Mouse (Mus musculus): ENCODE measurements around the gene Obscn. TPM values are rescaled to one million over a fixed set of nuclear protein-coding genes. Genes with fewer than 3 reads are reported as not detected.

Gene Obscn
- total and polyA plus RNA-seq, 3 experiments: 0.08 to 0.54 TPM; not detected in 1

DNA sequence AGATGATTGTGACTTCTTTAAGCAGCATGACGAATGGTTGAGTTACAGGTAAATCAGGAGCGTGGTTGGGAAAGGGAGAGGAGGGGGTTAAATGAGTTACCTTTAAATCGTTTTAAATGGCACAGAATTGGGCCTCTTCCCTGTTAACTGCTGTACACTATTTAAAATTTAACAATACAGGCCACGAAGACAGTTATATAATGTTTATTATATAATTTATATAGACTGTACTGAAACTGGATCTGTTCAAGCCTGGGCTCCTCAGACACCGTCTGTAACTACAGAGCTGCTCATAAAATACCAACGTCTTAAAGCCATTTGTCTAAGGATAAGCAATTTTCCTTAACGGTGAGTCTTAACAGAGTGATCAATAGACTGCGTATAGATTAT lies 180.3 kb downstream of the Obscn start:
- H3K27ac ChIP-seq (ENCODE audit: control insufficient read depth, low read depth, low read length): peak overlapping the region; percentile 92
- peak overlapping the region; percentile 82 for H3K9ac ChIP-seq (ENCODE audit: control insufficient read depth, low read depth, low read length, poor library complexity, severe bottlenecking)
- peaks cover 0 to 3% of the 10 kb centered on the region in 2 experiments; a peak in 2 of 4 replicates for H3K27me3 ChIP-seq (ENCODE audit: control insufficient read depth in 1 of 2, insufficient read depth in 2 of 2, low read length in 2 of 2)
- no peak for DNase-seq (ENCODE audit: low read depth, low spot score)
- no peaks in the 10 kb centered on the region for H3K9me3 ChIP-seq (replicated peaks; ENCODE audit: insufficient read depth, low read length)
- H3K79me2 ChIP-seq (ENCODE audit: control insufficient read depth, insufficient read depth, low read length, poor library complexity): peaks cover 11% of the 10 kb centered on the region
- TF ChIP-seq E2F4 (IDR thresholded peaks at IDR 0.05; ENCODE audit: borderline replicate concordance, low read depth, low read length): no peak
- TF ChIP-seq BHLHE40 (IDR thresholded peaks at IDR 0.05; ENCODE audit: borderline replicate concordance, low read depth, low read length): no peak
- TF ChIP-seq MAX (IDR thresholded peaks at IDR 0.05; ENCODE audit: low read length): no peak
- no peak for TF ChIP-seq CTCF (IDR thresholded peaks at IDR 0.05 in 2 of 3, conservative IDR thresholded peaks at IDR 0.05 in 1 of 3; ENCODE audit: control insufficient read depth in 1 of 3, insufficient read depth in 1 of 3, low read depth in 2 of 3, low read length in 3 of 3, poor library complexity in 1 of 3, severe bottlenecking in 1 of 3)
- no peak for TF ChIP-seq CHD1 (IDR thresholded peaks at IDR 0.05; ENCODE audit: low read depth, low read length)
- TF ChIP-seq MYB (IDR thresholded peaks at IDR 0.05; ENCODE audit: low read depth, low read length): no peak; the same call in 1 of the 2 replicates
- 0 out of 2 replicates have a peak, but pooled peaks have one; percentile 6 for TF ChIP-seq NELFE (IDR thresholded peaks at IDR 0.05; ENCODE audit: low read depth, low read length)
- H3K4me1 ChIP-seq (ENCODE audit: control insufficient read depth in 1 of 2, insufficient read depth in 2 of 2, low read length in 2 of 2): peaks cover 5 to 16% of the 10 kb centered on the region in 2 experiments; a peak in 3 of 4 replicates
- H3K4me3 ChIP-seq (ENCODE audit: control insufficient read depth in 1 of 2, insufficient read depth in 1 of 2, low read depth in 2 of 2, low read length in 2 of 2): peak overlapping the region; percentile 37 to 74
- H3K36me3 ChIP-seq (ENCODE audit: control insufficient read depth in 1 of 2, insufficient read depth in 2 of 2, low read length in 2 of 2): peaks cover 0 to 14% of the 10 kb centered on the region in 2 experiments; a peak in 2 of 4 replicates

DNA sequence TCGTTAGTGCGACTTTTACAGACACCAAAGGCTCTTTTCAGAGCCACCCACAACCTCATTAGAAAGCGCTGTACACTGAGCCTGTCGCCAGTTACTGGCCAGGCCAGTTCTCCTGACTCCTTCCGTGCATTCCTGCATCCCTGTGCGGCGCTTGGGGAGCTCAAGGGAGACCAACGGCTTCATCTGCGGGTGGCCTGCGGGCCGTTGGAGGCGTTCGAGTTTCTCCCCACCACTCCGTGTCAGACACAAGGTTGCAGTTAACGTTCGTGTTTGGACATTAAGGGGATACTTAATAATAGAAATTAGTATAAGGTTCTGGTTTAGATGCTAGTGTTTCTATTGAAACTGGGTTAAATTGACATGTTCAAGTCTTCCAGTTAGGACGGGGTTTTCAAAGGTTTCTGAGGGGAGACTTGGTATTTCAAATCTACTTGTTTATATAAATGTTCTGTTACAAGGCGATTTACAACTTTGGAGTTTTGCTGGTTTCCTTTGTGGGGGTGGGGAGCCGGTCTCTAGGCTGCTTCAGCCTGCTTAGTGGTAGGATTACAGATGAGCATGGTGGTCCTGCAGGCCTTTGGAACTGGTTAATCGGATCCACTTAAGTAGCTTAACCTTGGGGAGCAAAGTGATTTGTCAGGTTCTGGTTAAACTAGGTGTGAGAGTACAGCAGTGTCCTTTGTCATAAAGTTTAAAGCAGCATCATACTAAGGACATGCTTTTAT lies 180.9 kb downstream of the Obscn start:
- H3K27me3 ChIP-seq (ENCODE audit: control insufficient read depth in 1 of 2, insufficient read depth in 2 of 2, low read length in 2 of 2): peaks cover 0 to 3% of the 10 kb centered on the region in 2 experiments; a peak in 2 of 4 replicates
- peaks cover 5 to 16% of the 10 kb centered on the region in 2 experiments; a peak in 3 of 4 replicates for H3K4me1 ChIP-seq (ENCODE audit: control insufficient read depth in 1 of 2, insufficient read depth in 2 of 2, low read length in 2 of 2)
- peak overlapping the region; percentile 37 to 74 for H3K4me3 ChIP-seq (ENCODE audit: control insufficient read depth in 1 of 2, insufficient read depth in 1 of 2, low read depth in 2 of 2, low read length in 2 of 2)
- H3K36me3 ChIP-seq (ENCODE audit: control insufficient read depth in 1 of 2, insufficient read depth in 2 of 2, low read length in 2 of 2): peaks cover 0 to 14% of the 10 kb centered on the region in 2 experiments; a peak in 2 of 4 replicates
- H3K79me2 ChIP-seq (ENCODE audit: control insufficient read depth, insufficient read depth, low read length, poor library complexity): peaks cover 11% of the 10 kb centered on the region
- H3K9me3 ChIP-seq (replicated peaks; ENCODE audit: insufficient read depth, low read length): no peaks in the 10 kb centered on the region
- peak overlapping the region; percentile 92 for H3K27ac ChIP-seq (ENCODE audit: control insufficient read depth, low read depth, low read length)
- DNase-seq (ENCODE audit: low read depth, low spot score): peak; percentile 81
- H3K9ac ChIP-seq (ENCODE audit: control insufficient read depth, low read depth, low read length, poor library complexity, severe bottlenecking): peak overlapping the region; percentile 82
- TF ChIP-seq MEF2A (IDR thresholded peaks at IDR 0.05; ENCODE audit: extremely low read depth, insufficient replicate concordance, low read depth, low read length, poor library complexity, severe bottlenecking): no peak
- TF ChIP-seq MXI1 (IDR thresholded peaks at IDR 0.05; ENCODE audit: low read depth, low read length): peak; percentile 9; the same call in 1 of the 2 replicates
- TF ChIP-seq CHD1 (IDR thresholded peaks at IDR 0.05; ENCODE audit: low read depth, low read length): peak; percentile 89
- TF ChIP-seq KAT2A (conservative IDR thresholded peaks at IDR 0.05; ENCODE audit: low read depth, low read length): no peak
- 0 out of 2 replicates have a peak, but pooled peaks have one; percentile 7 for TF ChIP-seq NELFE (IDR thresholded peaks at IDR 0.05; ENCODE audit: low read depth, low read length)
- TF ChIP-seq POLR2A (IDR thresholded peaks at IDR 0.05; ENCODE audit: control insufficient read depth in 1 of 2, insufficient read depth in 1 of 2, low read depth in 1 of 2, low read length in 2 of 2, poor library complexity in 1 of 2): peak in 1 of 2 experiments; percentile 71; a peak in 2 of 4 replicates
- TF ChIP-seq ZMIZ1 (IDR thresholded peaks at IDR 0.05; ENCODE audit: low read depth, low read length): no peak
- 0 out of 2 replicates have a peak, but pooled peaks have one; percentile 10 for TF ChIP-seq SMC3 (IDR thresholded peaks at IDR 0.05; ENCODE audit: low read depth, low read length)
- TF ChIP-seq ZKSCAN1 (IDR thresholded peaks at IDR 0.05; ENCODE audit: low read depth, low read length): no peak
- no peak for TF ChIP-seq MAFK (IDR thresholded peaks at IDR 0.05; ENCODE audit: borderline replicate concordance, low read depth, low read length)
- TF ChIP-seq TBP (IDR thresholded peaks at IDR 0.05; ENCODE audit: low read depth, low read length): no peak; the same call in 1 of the 2 replicates

Data from MEL (cell line).